Mouse (Mus musculus): ENCODE results near the gene Zfp646.
A peak's percentile ranks its signal among the peaks of the same experiment; 100 is the strongest.
"Not testable (repeated sequence)": the region's sequence is repeated elsewhere in the genome, so short reads cannot be mapped to it uniquely, and the experiment has no call there.

The Zfp646 gene

GRCm38 (mm10) chr7:127880431-127880830 is 4.4 kb downstream of the Zfp646 start:
- DNase-seq (ENCODE audit: low spot score): no peak

- no peak for DNase-seq (ENCODE audit: low spot score)
Observed at GRCm38 (mm10) chr7:127885951-127886350, 9.9 kb downstream of the Zfp646 start.

- DNase-seq (ENCODE audit: low spot score): no peak
Observed at GRCm38 (mm10) chr7:127886551-127886950, 10.5 kb downstream of the Zfp646 start.

GRCm38 (mm10) chr7:127887191-127887590 is 11.2 kb downstream of the Zfp646 start:
- DNase-seq (ENCODE audit: low spot score): no peak

- no peak for DNase-seq (ENCODE audit: low spot score)
Observed at GRCm38 (mm10) chr7:127887781-127888180, 11.8 kb downstream of the Zfp646 start.

GRCm38 (mm10) chr7:127888821-127889220 is 12.8 kb downstream of the Zfp646 start:
- DNase-seq (ENCODE audit: low spot score): no peak

GRCm38 (mm10) chr7:127890798-127891197 is 14.8 kb downstream of the Zfp646 start, which contains the start of gene Prss53:
Gene Prss53, minus strand, starts transcription at chr7:127890970.
- DNase-seq (ENCODE audit: low spot score): no peak

- no peak for DNase-seq (ENCODE audit: low spot score)
Observed at GRCm38 (mm10) chr7:127894480-127894879, 18.5 kb downstream of the Zfp646 start.

- peak; percentile 97 for DNase-seq (ENCODE audit: low spot score)
Observed at GRCm38 (mm10) chr7:127895442-127895841, 19.4 kb downstream of the Zfp646 start, which contains the start of the genes Gm21974 and Vkorc1. Gene Gm21974, minus strand, starts transcription at chr7:127895454. Gene Vkorc1, minus strand, starts transcription at chr7:127895617.

GRCm38 (mm10) chr7:127895891-127896290 is 19.9 kb downstream of the Zfp646 start:
- DNase-seq (ENCODE audit: low spot score): not testable (repeated sequence)

GRCm38 (mm10) chr7:127896384-127896783 is 20.4 kb downstream of the Zfp646 start:
- DNase-seq (ENCODE audit: low spot score): peak; percentile 53

- no peak for DNase-seq (ENCODE audit: low spot score)
Observed at GRCm38 (mm10) chr7:127897542-127897941, 21.5 kb downstream of the Zfp646 start.

GRCm38 (mm10) chr7:127898179-127898956 is 22.3 kb downstream of the Zfp646 start:
- no peak for DNase-seq (ENCODE audit: low spot score)

GRCm38 (mm10) chr7:127899997-127900396 is 24.0 kb downstream of the Zfp646 start:
- no peak for DNase-seq (ENCODE audit: low spot score)

- DNase-seq (ENCODE audit: low spot score): no peak
Observed at GRCm38 (mm10) chr7:127901772-127902171, 25.8 kb downstream of the Zfp646 start.

- peak; percentile 90 for DNase-seq (ENCODE audit: low spot score)
Observed at GRCm38 (mm10) chr7:127903971-127904796, 28.2 kb downstream of the Zfp646 start, which contains the start of gene Bckdk. Gene Bckdk, plus strand, starts transcription at chr7:127904082.

GRCm38 (mm10) chr7:127907939-127908338 is 31.9 kb downstream of the Zfp646 start:
- no peak for DNase-seq (ENCODE audit: low spot score)

GRCm38 (mm10) chr7:127908656-127909055 is 32.6 kb downstream of the Zfp646 start:
- no peak for DNase-seq (ENCODE audit: low spot score)

GRCm38 (mm10) chr7:127912190-127912871 is 36.3 kb downstream of the Zfp646 start, which contains the start of gene Kat8:
Gene Kat8, plus strand, starts transcription at chr7:127912516.
- peak; percentile 94 for DNase-seq (ENCODE audit: low spot score)

- DNase-seq (ENCODE audit: low spot score): no peak
Observed at GRCm38 (mm10) chr7:127912938-127913337, 36.9 kb downstream of the Zfp646 start.

- peak; percentile 3 for DNase-seq (ENCODE audit: low spot score)
Observed at GRCm38 (mm10) chr7:127915293-127915692, 39.3 kb downstream of the Zfp646 start.

GRCm38 (mm10) chr7:127918203-127918602 is 42.2 kb downstream of the Zfp646 start:
- peak; percentile 75 for DNase-seq (ENCODE audit: low spot score)
